Mouse (Mus musculus) G1E (cell line): ENCODE measurements at regions not wholly inside any gene's neighbourhood (a gene's known extent, or its start where the extent isn't known, plus 50 kb on each side); places are given as distances from the start of the nearest gene placed in this dataset.

Experiments used
- CTCF ChIP-seq: IDR thresholded peaks from 2 replicates; pipeline ENCODE4 v1.5.1; 2012; ENCODE audit warnings: low read depth, low read length, inconsistent platforms, mixed read lengths
- GATA1 ChIP-seq: IDR thresholded peaks from 2 replicates; pipeline ENCODE4 v1.6.1; 2012; ENCODE audit warnings: borderline replicate concordance, low read length, inconsistent platforms, mixed read lengths
- GATA2 ChIP-seq: IDR thresholded peaks from 2 replicates; pipeline ENCODE4 v1.6.1; 2012; ENCODE audit warnings: low read depth, low read length, inconsistent platforms, borderline replicate concordance
- POLR2AphosphoS5 ChIP-seq: IDR thresholded peaks from 2 replicates; pipeline ENCODE4 v1.6.1; 2012; ENCODE audit warnings: low read depth, low read length, inconsistent platforms; ENCODE audit not compliant: insufficient replicate concordance

GRCm38 (mm10) chr6:117299503-117300288 lies 131.4 kb downstream of the Cxcl12 start:
- TF ChIP-seq CTCF (no peak), POLR2AphosphoS5 (no peak), GATA2 (no peak), GATA1 (no peak)
